Mouse (Mus musculus) left cerebral cortex, postnatal 4 days (tissue): ENCODE measurements around the gene Bhlhe41. TPM values are rescaled to one million over a fixed set of nuclear protein-coding genes. Genes with fewer than 3 reads are reported as not detected.
A peak's percentile ranks its signal among the peaks of the same experiment; 100 is the strongest.

Experiments used
- DNase-seq: peaks from one replicate; pipeline ENCODE4 v3.0.0-alpha.2; 2022
- intact Hi-C: fragments of 180-260 bp; cut with DNase I; formaldehyde crosslinking; loops from one replicate; pipeline ENCODE4 v1.15.1; 2025
- total RNA-seq, 2 experiments: library from RNA; stranded (reverse); gene quantifications; 2 replicates each; pipeline ENCODE4 v1.2.3; 2021

Bhlhe41 gene
- total RNA-seq, 2 experiments from 2014 or later = 5.2 to 6.0 TPM

DNA sequence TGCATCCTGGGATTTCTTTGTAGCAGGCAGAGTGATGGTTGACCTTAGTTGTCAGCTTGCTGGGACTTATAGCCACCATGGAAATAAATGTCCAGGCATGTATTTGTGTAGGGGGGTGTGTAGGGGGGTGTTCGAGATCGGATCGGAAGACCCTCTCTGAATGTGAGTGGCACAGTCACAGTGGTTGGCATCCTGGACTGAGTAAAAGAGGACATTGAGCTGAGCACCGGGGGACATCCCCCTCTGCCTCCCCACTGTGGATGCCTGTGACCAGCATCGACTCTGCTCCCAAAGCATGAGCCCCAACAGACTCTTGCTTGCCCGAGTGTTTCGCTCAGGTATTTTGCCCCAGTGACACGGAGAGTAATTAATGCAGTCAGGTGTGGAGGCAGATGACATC, 8.0 kb upstream of the Bhlhe41 start:
- intact Hi-C loops = no loop called here
- DNase-seq = no peak

GRCm38 (mm10) chr6:145872010-145872409, 6.7 kb upstream of the Bhlhe41 start:
- no peak for DNase-seq
- intact Hi-C loops = no loop called here

GRCm38 (mm10) chr6:145870991-145871390, 5.6 kb upstream of the Bhlhe41 start:
- DNase-seq = no peak
- intact Hi-C loops = no loop called here

DNA sequence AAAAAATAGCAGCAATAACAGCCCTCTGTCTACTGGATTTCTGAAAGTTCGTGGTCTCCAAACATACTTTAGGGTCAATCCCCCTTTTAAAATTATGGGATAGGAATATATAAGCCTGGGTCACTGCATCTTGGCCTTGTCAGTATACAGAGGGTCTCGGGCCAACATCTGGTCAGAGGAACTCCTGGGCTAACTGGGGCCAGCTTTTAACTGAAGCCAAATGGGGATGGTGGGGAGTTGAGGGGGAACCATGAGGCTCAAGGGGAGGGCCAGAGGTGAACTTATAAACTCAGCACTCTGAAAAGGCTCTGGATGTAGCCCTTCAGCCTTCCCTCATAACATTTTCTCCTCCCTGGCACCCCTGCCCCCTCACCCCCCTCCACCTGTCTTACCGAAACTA, 1.8 kb upstream of the Bhlhe41 start:
- intact Hi-C loops = loop anchor here (10.0 kb wide), 2 partner anchors 288 to 408 kb away; no protein-coding TSS in a partner anchor
- no peak for DNase-seq

GRCm38 (mm10) chr6:145865886-145866851, 811 bp upstream of the Bhlhe41 start:
- intact Hi-C loops = loop anchor here (10.0 kb wide), 2 partner anchors 289 to 409 kb away; no protein-coding TSS in a partner anchor
- DNase-seq = peak; percentile 88

DNA sequence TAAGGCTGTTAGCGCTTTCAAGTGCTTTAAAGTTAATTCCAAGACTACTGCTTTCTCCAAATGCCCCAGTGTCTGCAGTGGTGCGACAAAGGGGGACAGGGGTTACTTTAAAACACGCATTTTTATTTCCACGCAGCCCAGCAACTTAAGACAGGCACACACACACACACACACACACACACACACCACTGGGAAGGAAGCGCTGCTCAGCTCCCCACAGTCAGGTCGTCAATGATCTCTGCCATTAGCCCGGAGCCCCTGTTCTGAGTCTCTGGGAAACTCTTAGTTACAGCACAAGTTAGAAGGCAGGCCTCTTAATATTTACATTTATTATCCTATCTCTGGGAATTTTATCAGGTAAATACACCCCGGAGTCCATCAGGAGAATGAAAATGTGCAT, 1.2 kb downstream of the Bhlhe41 start:
- DNase-seq = no peak
- intact Hi-C loops = loop anchor here (5.0 to 10.0 kb wide), 3 partner anchors 68 to 411 kb away; partner anchors contain the start of gene Sspn

- intact Hi-C loops = loop anchor here (5.0 to 10.0 kb wide), 3 partner anchors 69 to 411 kb away; partner anchors contain the start of gene Sspn
- peak; percentile 78 for DNase-seq
Observed at GRCm38 (mm10) chr6:145863065-145863971, 2.0 kb downstream of the Bhlhe41 start.

DNA sequence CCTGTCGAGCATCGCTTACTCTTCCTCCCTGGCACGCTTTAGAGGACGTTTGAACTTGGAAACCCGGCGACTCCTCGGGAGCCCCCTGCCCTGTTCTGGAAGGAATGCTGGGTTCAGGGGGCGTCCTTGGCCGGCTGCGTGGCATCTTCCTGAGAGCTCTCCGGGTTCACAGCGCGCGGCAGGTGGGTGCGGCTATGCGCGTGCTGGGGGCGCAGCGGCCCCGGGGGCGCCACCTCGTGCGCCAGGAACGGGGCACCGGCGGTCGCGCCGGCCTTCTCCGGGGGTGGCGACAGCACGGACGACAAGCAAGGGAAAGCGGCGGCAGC, 2.7 kb downstream of the Bhlhe41 start:
- intact Hi-C loops = loop anchor here (5.0 to 10.0 kb wide), 3 partner anchors 70 to 412 kb away; partner anchors contain the start of gene Sspn

DNA sequence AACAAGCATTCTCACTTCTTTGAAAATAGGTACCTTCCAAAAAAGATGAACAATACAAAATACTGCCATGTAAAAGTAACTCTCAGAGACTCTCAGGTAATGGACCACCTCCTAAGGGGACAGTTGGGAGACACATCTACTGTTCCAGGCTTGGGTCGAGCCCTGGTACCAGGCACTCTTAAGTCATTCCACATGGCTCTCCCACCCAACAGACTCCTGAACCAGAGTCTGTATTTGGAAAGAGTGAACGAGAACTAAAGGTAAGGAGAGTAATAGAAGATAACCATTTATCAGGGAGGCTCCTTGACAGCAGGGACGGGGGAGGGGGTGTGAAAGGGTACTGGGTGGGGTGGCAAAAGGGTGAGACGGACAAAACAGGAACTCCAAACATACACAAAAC, 3.0 kb downstream of the Bhlhe41 start:
- no peak for DNase-seq
- intact Hi-C loops = loop anchor here (5.0 to 10.0 kb wide), 3 partner anchors 70 to 412 kb away; partner anchors contain the start of gene Sspn

More for the DNA sequence above, 2.7 kb downstream of the Bhlhe41 start:
- DNase-seq = no peak

GRCm38 (mm10) chr6:145861462-145862227, 3.7 kb downstream of the Bhlhe41 start:
- DNase-seq = no peak
- intact Hi-C loops = loop anchor here (5.0 to 10.0 kb wide), 3 partner anchors 71 to 413 kb away; partner anchors contain the start of gene Sspn

DNA sequence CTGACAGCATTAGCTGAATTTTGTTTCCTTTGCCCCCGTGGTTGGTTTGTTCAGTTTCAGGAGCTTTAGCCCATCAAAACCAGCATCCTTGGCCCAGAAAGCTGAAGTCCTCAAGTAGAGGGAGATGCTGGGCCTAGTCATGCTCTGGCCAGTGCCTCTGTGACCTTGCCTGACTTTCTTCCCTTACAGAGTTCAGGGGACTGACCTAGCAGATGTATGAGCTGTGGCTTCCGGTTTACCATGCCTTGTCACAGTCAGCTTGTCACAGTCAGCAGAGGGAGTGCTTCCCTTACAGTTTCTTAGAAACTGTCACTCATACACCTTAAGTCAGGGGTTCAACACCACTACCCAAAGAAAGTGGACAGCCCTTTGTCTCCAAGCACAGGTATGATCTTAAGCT, 5.0 kb downstream of the Bhlhe41 start:
- no peak for DNase-seq
- intact Hi-C loops = loop anchor here (5.0 to 10.0 kb wide), 3 partner anchors 72 to 414 kb away; partner anchors contain the start of gene Sspn

GRCm38 (mm10) chr6:145858414-145858813, 6.9 kb downstream of the Bhlhe41 start:
- no peak for DNase-seq
- intact Hi-C loops = no loop called here

DNA sequence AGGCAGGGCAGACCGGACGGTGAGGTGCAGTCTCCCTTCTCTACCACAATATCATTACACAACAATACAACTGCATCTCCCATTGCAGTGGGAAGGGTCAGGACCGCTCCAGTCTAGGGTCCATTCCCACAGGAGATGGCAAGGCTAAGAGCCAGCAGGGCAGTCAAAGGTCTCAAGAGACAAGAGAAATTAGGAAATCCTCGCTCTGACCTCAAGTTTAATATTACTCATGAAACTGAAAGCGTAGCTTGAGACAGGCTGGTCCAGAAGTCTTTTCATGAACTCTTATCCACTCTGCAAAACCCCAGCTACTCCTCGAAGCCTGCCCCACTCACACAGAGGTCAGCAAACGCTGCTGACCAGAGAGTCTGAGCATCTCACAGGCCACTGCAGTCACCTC, 7.9 kb downstream of the Bhlhe41 start:
- intact Hi-C loops = no loop called here
- DNase-seq = no peak

- peak; percentile 96 for DNase-seq
- intact Hi-C loops = no loop called here
Observed at GRCm38 (mm10) chr6:145855720-145856551, 9.4 kb downstream of the Bhlhe41 start.

DNA sequence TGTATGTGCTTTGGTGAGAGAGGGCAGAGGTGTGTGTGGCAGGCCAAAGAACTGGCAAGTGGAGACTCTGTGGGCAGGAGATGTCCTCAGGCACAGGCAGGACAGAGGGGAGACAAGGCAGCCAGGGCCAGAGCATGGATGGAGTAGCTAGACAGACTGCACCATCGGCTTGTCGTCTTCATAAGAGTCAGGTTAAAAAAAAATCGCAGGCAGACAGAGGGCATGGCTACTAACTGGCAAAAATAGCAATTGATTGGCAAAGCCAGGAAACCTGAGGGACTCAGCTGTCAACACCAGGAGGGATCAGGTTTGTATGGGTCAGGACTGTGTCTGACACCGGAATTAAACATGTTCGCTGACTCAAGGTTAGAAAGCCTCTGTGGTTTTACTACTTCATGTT, 10.6 kb downstream of the Bhlhe41 start:
- DNase-seq = no peak
- intact Hi-C loops = no loop called here

DNA sequence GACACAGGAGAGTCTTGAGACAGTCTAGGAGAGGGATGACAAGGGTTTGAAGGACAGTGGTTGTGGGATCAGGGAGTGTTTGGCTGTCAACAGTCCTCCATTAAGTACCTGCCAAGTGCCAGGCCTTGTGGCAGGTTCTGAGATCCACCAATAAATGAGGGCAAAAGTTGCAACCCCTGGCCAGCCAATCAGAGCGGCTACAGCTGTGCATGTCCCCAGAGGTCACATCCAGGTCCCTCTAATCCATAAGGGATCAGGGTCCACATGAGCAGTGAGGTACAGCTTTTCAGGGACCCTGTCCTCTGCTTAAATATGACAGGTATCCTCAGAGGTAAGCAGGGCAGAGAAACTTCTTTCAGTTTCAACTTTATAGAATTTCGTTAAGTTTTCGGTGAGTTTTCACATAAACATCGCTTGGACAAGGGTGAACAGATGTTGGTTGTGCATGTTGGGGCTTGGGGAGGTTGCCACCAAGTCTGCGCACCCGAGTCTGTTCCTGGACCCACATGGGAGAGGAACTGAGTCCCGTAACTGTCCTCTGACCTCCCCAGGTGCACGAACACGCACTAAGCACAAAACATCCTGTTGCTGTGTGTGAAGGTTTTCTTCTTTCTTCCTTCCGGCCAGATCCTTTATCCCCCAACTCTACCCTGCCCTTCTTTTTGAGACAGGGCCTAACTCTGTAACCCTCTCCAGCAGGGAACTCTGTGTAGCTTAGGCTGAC, 11.8 kb downstream of the Bhlhe41 start:
- intact Hi-C loops = no loop called here
- no peak for DNase-seq

- intact Hi-C loops = no loop called here
- DNase-seq = no peak
Observed at GRCm38 (mm10) chr6:145852708-145853107, 12.7 kb downstream of the Bhlhe41 start.

- intact Hi-C loops = no loop called here
- DNase-seq = no peak
Observed at GRCm38 (mm10) chr6:145851956-145852355, 13.4 kb downstream of the Bhlhe41 start.
